Mouse (Mus musculus) 3134 (cell line): Measurements from ENCODE around the gene Abca8a.
A peak's percentile ranks its signal among the peaks of the same experiment; 100 is the strongest.

ENCODE experiments used
- DNase-seq: peaks from one replicate; pipeline ENCODE4 v3.0.0-alpha.2; 2011; ENCODE audit warnings: low spot score; ENCODE audit not compliant: insufficient read length; ENCODE audit errors: extremely low read depth

Gene Abca8a

GRCm38 (mm10) chr11:110095858-110096257, at the start of gene Abca8a:
Gene Abca8a (minus strand): TSS chr11:110095978.
- DNase-seq: no peak

- no peak for DNase-seq
Observed at GRCm38 (mm10) chr11:110145421-110145820, 49.6 kb upstream of the Abca8a start.

GRCm38 (mm10) chr11:110130760-110131159, 35.0 kb upstream of the Abca8a start:
- no peak for DNase-seq

- DNase-seq: no peak
Observed at GRCm38 (mm10) chr11:110111137-110111536, 15.4 kb upstream of the Abca8a start.

- DNase-seq: no peak
Observed at GRCm38 (mm10) chr11:110101437-110101836, 5.7 kb upstream of the Abca8a start.

GRCm38 (mm10) chr11:110098901-110099300, 3.1 kb upstream of the Abca8a start:
- DNase-seq: no peak

GRCm38 (mm10) chr11:110097465-110097864, 1.7 kb upstream of the Abca8a start:
- no peak for DNase-seq

- DNase-seq: no peak
Observed at GRCm38 (mm10) chr11:110094846-110095380, 865 bp downstream of the Abca8a start.

GRCm38 (mm10) chr11:110094236-110094635, 1.5 kb downstream of the Abca8a start:
- DNase-seq: no peak

- DNase-seq: no peak
Observed at GRCm38 (mm10) chr11:110091328-110091727, 4.5 kb downstream of the Abca8a start.

GRCm38 (mm10) chr11:110072158-110072557, 23.6 kb downstream of the Abca8a start:
- no peak for DNase-seq

- no peak for DNase-seq
Observed at GRCm38 (mm10) chr11:110061032-110061431, 34.7 kb downstream of the Abca8a start.

- DNase-seq: no peak
Observed at GRCm38 (mm10) chr11:110060127-110060526, 35.7 kb downstream of the Abca8a start.

GRCm38 (mm10) chr11:110053681-110054080, 42.1 kb downstream of the Abca8a start:
- DNase-seq: no peak

GRCm38 (mm10) chr11:110037795-110038194, 58.0 kb downstream of the Abca8a start:
- no peak for DNase-seq

GRCm38 (mm10) chr11:110028913-110029695, 66.7 kb downstream of the Abca8a start:
- DNase-seq: peak; percentile 69

- no peak for DNase-seq
Observed at GRCm38 (mm10) chr11:110010836-110011546, 84.8 kb downstream of the Abca8a start.

GRCm38 (mm10) chr11:109995624-109996023, 100.2 kb downstream of the Abca8a start, which contains the start of gene Abca8b:
Gene Abca8b (minus strand): TSS chr11:109995845.
- DNase-seq: peak; percentile 64

GRCm38 (mm10) chr11:109995013-109995412, 100.8 kb downstream of the Abca8a start:
- no peak for DNase-seq

GRCm38 (mm10) chr11:109994014-109994413, 101.8 kb downstream of the Abca8a start:
- DNase-seq: no peak

- DNase-seq: peak; percentile 13
Observed at GRCm38 (mm10) chr11:109991270-109991669, 104.5 kb downstream of the Abca8a start.

GRCm38 (mm10) chr11:109990256-109990655, 105.5 kb downstream of the Abca8a start:
- no peak for DNase-seq
